Mouse (Mus musculus) liver, embryonic 14.5 days (tissue): ENCODE results near the gene Zdhhc6. TPM values are rescaled to one million over a fixed set of nuclear protein-coding genes. Genes with fewer than 3 reads are reported as not detected.

Experiments used
- ATAC-seq: fragments of 200-750 bp; cut with Nextera tagmentation; 2 replicates; pipeline ENCODE4 v1.8.0; 2017; ENCODE audit warnings: moderate number of reproducible peaks, mild to moderate bottlenecking, moderate library complexity; ENCODE audit not compliant: insufficient read depth
- DNase-seq, 3 experiments: peaks; one replicate each; pipeline ENCODE4 v3.0.0-alpha.2; 2012 to 2013; ENCODE audit warnings: low read depth in 3 of 3, low spot score in 3 of 3
- H3K27ac ChIP-seq: fragments of 300-500 bp; sonication (generic); 2 replicates; pipeline ENCODE4 v1.5.1; 2014; ENCODE audit warnings: moderate library complexity, mild to moderate bottlenecking, control low read depth, inconsistent platforms
- H3K27me3 ChIP-seq: fragments of 300-500 bp; sonication (generic); 2 replicates; pipeline ENCODE4 v1.6.1; 2014; ENCODE audit warnings: mild to moderate bottlenecking, low read length, moderate library complexity; ENCODE audit not compliant: control insufficient read depth, insufficient read depth
- H3K36me3 ChIP-seq: fragments of 300-500 bp; sonication (generic); replicated peaks from 2 replicates; pipeline ENCODE4 v1.6.1; 2014; ENCODE audit warnings: low read depth; ENCODE audit not compliant: control insufficient read depth, insufficient read depth
- H3K4me1 ChIP-seq, 2 experiments: fragments of 200-500 bp in 1 of 2; fragments of 300-500 bp in 1 of 2; sonication (generic) in 1 of 2; replicated peaks; 2 replicates each; pipeline ENCODE4 v1.6.1; 2012 to 2014; ENCODE audit warnings: antibody characterized with exemption in 1 of 2, inconsistent platforms in 1 of 2, low read length in 1 of 2; ENCODE audit not compliant: control insufficient read depth in 2 of 2, insufficient read depth in 2 of 2
- H3K4me2 ChIP-seq: fragments of 300-500 bp; sonication (generic); 2 replicates; pipeline ENCODE4 v1.6.1; 2014; ENCODE audit warnings: low read depth, mild to moderate bottlenecking, control low read depth, moderate library complexity
- H3K4me3 ChIP-seq, 2 experiments: fragments of 200-500 bp in 1 of 2; fragments of 300-500 bp in 1 of 2; sonication (generic) in 1 of 2; 2 replicates each; pipeline ENCODE4 v1.5.1; 2012 to 2014; ENCODE audit warnings: low read depth in 2 of 2, low read length in 2 of 2, mild to moderate bottlenecking in 2 of 2, control low read depth in 1 of 2, inconsistent platforms in 1 of 2, moderate library complexity in 1 of 2; ENCODE audit not compliant: insufficient read depth in 1 of 2
- H3K9ac ChIP-seq: fragments of 300-500 bp; sonication (generic); replicated peaks from 2 replicates; pipeline ENCODE4 v1.6.1; 2014; ENCODE audit warnings: mild to moderate bottlenecking, control low read depth, moderate library complexity
- H3K9me3 ChIP-seq: fragments of 300-500 bp; sonication (generic); 2 replicates; pipeline ENCODE4 v1.6.1; 2016; ENCODE audit warnings: low read length, mixed read lengths; ENCODE audit not compliant: control insufficient read depth
- CTCF ChIP-seq: IDR thresholded peaks from 2 replicates; pipeline ENCODE4 v1.5.1; 2016; ENCODE audit warnings: antibody characterized with exemption, low read depth, control low read depth
- EP300 ChIP-seq: IDR thresholded peaks from 2 replicates; pipeline ENCODE4 v1.6.1; 2016; ENCODE audit warnings: antibody characterized with exemption, low read depth
- WGBS: fragments of 180-500 bp; shearing (Covaris S2); extraction: QIAGEN DNeasy Blood & Tissue Kit; methylation state at CpG from one replicate; pipeline ENCODE4 v1.1.7; 2014; ENCODE audit not compliant: insufficient replicate concordance; 5-methylcytosine and 5-hydroxymethylcytosine counted together
- polyA plus RNA-seq, 2 experiments: library from polyadenylated mRNA; depleted of rRNA in 1 of 2; stranded (reverse) in 1 of 2; unstranded in 1 of 2; fragments of >200 nt; fragmentation: Nextera tagmentation in 1 of 2; extraction: Ambion mirVana in 1 of 2; gene quantifications; 2 replicates each; pipeline versions ENCODE4 v1.2.1 to v1.2.3; 2012 to 2014

The Zdhhc6 gene
- polyA plus RNA-seq, 2 experiments: 14.2 to 51.3 TPM

DNA sequence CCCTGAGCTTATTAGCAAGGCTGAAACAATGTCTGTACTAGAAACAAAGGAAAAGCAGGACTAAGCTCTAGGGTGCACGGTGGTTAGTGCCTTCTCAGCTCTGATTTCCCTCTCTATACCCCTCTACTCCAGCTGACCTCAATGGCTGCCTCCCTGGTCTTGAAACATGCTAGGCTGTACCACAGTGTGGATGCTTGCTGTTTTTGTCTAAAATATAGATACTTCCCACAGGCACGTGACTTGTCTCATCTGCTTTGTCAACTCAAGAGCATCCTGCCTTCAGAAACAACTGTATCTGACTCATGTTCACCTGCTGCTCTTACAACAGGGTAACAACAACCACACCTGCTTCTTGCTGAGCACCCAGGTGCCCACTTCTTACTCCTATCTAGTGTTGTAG is 18.3 kb downstream of the Zdhhc6 start:
- Histone ChIP-seq H3K4me2 (no peak overlapping the region), H3K36me3 (peaks cover 62% of the 10 kb centered on the region), H3K9ac (no peak overlapping the region), H3K4me3 (no peak overlapping the region), H3K27ac (no peak overlapping the region), H3K27me3 (no peaks in the 10 kb centered on the region), H3K9me3 (no peaks in the 10 kb centered on the region), H3K4me1 (peaks cover 9 to 18% of the 10 kb centered on the region in 2 experiments)
- TF ChIP-seq EP300: no peak
- no peak for TF ChIP-seq CTCF
- ATAC-seq (no peak), DNase-seq (no peak)
- 72% methylated on average over 2 of the region's 2 CpGs for WGBS

DNA sequence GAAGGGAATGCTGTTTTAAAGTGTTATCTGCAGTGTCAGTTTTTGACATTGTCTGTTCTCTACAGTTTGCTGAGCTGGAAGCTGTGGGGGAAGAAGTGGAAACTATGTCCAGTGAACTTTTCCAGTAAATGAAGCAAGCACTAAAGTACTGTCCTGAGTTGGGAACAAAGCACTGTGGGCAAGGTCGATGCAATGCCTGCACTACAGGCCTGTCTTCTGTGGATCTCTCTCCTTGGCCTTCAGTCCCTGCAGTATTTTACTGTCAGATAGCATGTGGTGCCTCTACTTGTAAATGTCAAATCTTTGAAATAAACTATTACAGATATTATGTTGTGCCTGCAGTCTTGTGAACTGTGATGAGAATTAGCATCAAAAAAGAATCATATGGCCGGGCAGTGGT is 19.5 kb downstream of the Zdhhc6 start:
- no peak for TF ChIP-seq CTCF
- TF ChIP-seq EP300: no peak
- 82% methylated on average over 2 of the region's 2 CpGs for WGBS

DNA sequence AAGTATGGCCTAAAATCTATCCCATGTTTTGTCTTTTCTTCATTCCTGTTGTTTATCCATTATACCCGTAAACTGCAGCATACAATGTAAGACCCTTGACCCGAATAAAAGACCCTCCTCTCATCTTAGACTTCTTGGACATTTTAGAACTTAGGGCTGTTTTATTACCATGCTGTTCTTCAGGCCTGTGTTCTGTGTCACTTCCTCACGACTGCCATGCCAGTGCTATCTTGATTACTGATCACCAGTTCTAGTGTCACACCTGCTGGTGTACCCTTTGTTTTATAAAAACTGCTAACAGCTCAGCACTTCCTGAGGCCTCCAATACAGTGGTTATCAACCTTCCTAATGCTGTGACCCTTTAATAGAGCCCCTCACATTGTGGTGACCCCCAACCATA is 20.3 kb downstream of the Zdhhc6 start:
- Histone ChIP-seq H3K4me3 (no peak overlapping the region), H3K9ac (peak overlapping the region; percentile 9; the same call in 1 of the 2 replicates), H3K4me2 (peak overlapping the region; percentile 11; the same call in 1 of the 2 replicates), H3K27ac (peak overlapping the region; percentile 39; the same call in 1 of the 2 replicates), H3K9me3 (no peaks in the 10 kb centered on the region), H3K27me3 (no peaks in the 10 kb centered on the region), H3K36me3 (peaks cover 65% of the 10 kb centered on the region), H3K4me1 (peaks cover 9 to 22% of the 10 kb centered on the region in 2 experiments)
- DNase-seq (no peak), ATAC-seq (no peak)
- WGBS: 58% methylated on average over 3 of the region's 3 CpGs
- TF ChIP-seq EP300 (no peak), CTCF (no peak)

More for the DNA sequence above, 19.5 kb downstream of the Zdhhc6 start:
- H3K4me3 ChIP-seq: no peak overlapping the region
- peaks cover 61% of the 10 kb centered on the region for H3K36me3 ChIP-seq
- ATAC-seq (no peak), DNase-seq (no peak)
- no peaks in the 10 kb centered on the region for H3K9me3 ChIP-seq
- H3K4me2 ChIP-seq: no peak overlapping the region
- no peak overlapping the region for H3K9ac ChIP-seq
- H3K27me3 ChIP-seq: no peaks in the 10 kb centered on the region
- peaks cover 9 to 18% of the 10 kb centered on the region in 2 experiments for H3K4me1 ChIP-seq
- H3K27ac ChIP-seq: no peak overlapping the region; the same call in 1 of the 2 replicates

DNA sequence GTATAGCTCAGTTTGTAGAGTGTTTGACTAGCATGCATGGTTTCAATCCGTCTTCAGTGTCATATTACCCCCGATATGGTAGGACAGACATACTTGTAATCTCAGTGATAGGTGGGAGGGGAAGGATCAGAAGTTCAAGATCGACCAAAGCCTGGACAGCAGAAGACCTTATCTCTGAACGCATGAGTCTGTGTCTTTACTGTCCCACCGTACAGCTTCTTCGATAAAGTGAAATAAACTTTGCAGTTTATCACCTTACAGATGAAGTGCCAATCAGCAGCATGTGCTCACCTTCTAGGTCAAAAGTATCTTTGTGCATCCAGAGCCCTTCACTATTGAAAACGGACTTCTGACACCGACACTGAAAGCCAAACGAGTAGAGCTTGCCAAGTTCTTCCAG is 20.8 kb downstream of the Zdhhc6 start:
- peak overlapping the region; percentile 39; the same call in 1 of the 2 replicates for H3K27ac ChIP-seq
- 26% methylated on average over 9 of the region's 9 CpGs for WGBS
- H3K36me3 ChIP-seq: peaks cover 70% of the 10 kb centered on the region
- no peaks in the 10 kb centered on the region for H3K9me3 ChIP-seq
- ATAC-seq: peak; percentile 71
- peaks cover 9 to 24% of the 10 kb centered on the region in 2 experiments for H3K4me1 ChIP-seq
- peak overlapping the region; percentile 11; the same call in 1 of the 2 replicates for H3K4me2 ChIP-seq
- TF ChIP-seq EP300 (peak; percentile 67), CTCF (no peak)
- H3K9ac ChIP-seq: peak overlapping the region; percentile 9; the same call in 1 of the 2 replicates
- DNase-seq: peak in 1 of 3 experiments; percentile 37
- no peaks in the 10 kb centered on the region for H3K27me3 ChIP-seq
- H3K4me3 ChIP-seq: no peak overlapping the region

DNA sequence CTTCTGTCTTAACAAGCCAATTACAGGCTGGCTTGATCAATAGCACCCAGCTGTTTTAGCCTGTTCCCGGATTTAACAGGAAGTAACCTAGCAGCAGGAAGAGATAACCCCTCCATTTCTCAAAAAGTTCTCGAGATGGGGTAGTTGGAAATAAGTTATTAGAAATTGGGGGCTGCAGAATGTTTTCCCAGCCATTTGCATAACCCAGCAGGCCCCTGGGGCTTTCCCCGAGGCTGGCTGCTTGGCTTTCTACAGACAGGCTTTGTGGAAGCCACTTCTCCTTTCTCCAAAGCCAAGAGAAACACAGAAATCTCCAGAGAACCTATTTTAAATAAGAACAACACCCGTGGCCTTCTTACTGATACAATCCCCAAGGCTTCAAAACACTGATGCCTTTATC is 22.7 kb downstream of the Zdhhc6 start:
- Histone ChIP-seq H3K4me3 (no peak overlapping the region), H3K27me3 (no peaks in the 10 kb centered on the region), H3K9me3 (no peaks in the 10 kb centered on the region), H3K4me1 (peaks cover 9 to 25% of the 10 kb centered on the region in 2 experiments), H3K36me3 (peaks cover 89% of the 10 kb centered on the region), H3K4me2 (no peak overlapping the region), H3K27ac (peak overlapping the region; percentile 22; the same call in 1 of the 2 replicates), H3K9ac (no peak overlapping the region)
- WGBS: 14% methylated on average over 4 of the region's 4 CpGs
- ATAC-seq (no peak), DNase-seq (no peak)
- TF ChIP-seq CTCF: no peak
- no peak for TF ChIP-seq EP300
